Mouse (Mus musculus) monocyte, adult 59 days (primary cell): Measurements from ENCODE around the gene Rab24. TPM values are rescaled to one million over a fixed set of nuclear protein-coding genes. Genes with fewer than 3 reads are reported as not detected.

ENCODE experiments used
- total RNA-seq, 2 experiments: library from RNA; stranded (reverse); gene quantifications; one replicate each; pipeline ENCODE4 v1.2.4; 2023

Rab24 gene
- total RNA-seq: 10 to 100 TPM; 50.4 to 51.8 TPM

DNA sequence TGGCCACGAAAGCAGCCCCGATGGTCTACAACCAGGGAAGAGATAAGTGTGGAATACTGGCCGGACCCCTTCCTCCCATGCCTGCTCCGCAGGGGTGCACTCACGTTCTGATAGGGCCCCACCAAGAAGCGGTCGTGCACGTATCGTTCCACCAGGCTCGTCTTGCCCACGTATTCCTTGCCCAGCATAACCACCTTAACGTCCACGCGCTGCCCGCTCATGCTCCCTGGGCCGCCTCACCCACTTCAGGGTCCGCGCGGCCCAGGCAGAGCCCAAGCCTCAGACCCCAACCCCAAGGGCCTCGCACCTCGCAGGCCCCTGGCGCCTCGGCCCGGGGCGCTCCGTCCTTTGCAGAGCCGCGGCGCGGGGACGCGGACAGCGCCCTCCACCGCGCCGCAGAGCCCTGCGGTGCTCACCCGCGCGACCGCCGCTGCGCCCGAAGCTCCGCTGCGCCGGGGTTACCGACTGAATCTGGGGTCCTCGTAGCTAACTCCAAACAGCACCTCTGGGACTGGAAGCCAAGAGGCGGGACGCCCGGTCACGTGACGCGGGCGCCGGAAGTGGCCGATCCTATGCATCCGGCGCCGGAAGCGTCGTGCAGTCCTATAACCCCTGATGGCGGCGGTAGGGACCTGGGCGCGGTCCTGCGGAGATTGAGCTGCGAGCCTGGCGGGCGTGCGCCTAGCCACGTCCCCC is at the start of gene Rab24:
TSS of gene Rab24 (minus strand) at position 513 of the 696 bp plus-strand sequence.

DNA sequence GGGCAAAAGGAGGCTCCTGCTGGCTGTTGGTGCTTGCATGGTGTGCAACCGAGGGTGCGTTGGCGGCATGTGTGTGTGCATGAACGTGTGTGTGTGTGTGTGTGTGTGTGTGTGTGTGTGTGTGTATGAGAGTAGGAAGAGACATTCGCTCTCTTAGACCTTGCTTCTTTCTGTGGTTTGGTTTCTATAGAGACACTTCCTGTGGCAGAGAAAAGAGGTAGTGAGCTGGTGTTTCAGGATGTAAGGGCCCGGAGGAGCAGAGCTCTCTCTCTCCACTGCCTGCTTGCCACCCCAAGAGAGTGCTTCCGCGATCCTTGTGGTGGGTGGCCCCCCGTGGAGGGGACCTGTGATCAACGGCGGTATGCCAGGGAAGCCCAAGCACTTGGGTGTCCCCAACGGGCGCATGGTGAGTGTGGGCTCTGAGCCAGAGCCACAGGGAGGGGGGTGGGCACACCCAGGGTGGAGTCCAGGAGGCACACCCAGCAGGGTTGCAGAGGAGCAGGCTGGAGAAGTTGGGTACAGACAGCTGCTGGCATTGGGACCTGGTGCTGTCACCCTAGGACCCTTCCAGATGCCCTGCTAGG is 47.9 kb upstream of the Rab24 start, which contains the start of gene Rgs14:
TSS of gene Rgs14 (plus strand) at position 202 of the 584 bp plus-strand sequence.

GRCm38 (mm10) chr13:55362453-55363060 is 40.8 kb upstream of the Rab24 start, which contains the start of gene Lman2:
Lman2 (minus strand) TSS chr13:55362783.

GRCm38 (mm10) chr13:55329683-55330566 is 8.2 kb upstream of the Rab24 start, which contains the start of gene Mxd3:
Mxd3 (minus strand) TSS chr13:55329823.

GRCm38 (mm10) chr13:55319931-55320533 is 1.7 kb downstream of the Rab24 start, which contains the start of gene Prelid1:
Prelid1 (plus strand) TSS chr13:55320500.

Other genes starting within 250 kb of the Rab24 start
- 10 to 100 TPM; 61.1 to 61.5 TPM for gene Uimc1, start 221.6 kb downstream of the Rab24 start, total RNA-seq
- gene Zfp346, start 216.6 kb downstream of the Rab24 start, total RNA-seq: 10 to 100 TPM; 13.6 to 13.9 TPM
- gene Gm17617, start 188.4 kb downstream of the Rab24 start, total RNA-seq: not detected
- not detected for gene Fgfr4, start 169.3 kb downstream of the Rab24 start, total RNA-seq
- 100 to 1,000 TPM; 133 to 136 TPM for gene Nsd1, start 112.2 kb downstream of the Rab24 start, total RNA-seq
- 100 to 1,000 TPM; 150 to 169 TPM for gene Prelid1, start 1.4 kb downstream of the Rab24 start, total RNA-seq
- gene Mxd3, start 7.9 kb upstream of the Rab24 start, total RNA-seq: under 1 TPM; 0.36 to 0.52 TPM
- gene Lman2, start 40.8 kb upstream of the Rab24 start, total RNA-seq: 100 to 1,000 TPM; 116 to 125 TPM
- 10 to 100 TPM; 65.0 to 65.2 TPM for gene Rgs14, start 47.8 kb upstream of the Rab24 start, total RNA-seq
- gene Slc34a1, start 76.2 kb upstream of the Rab24 start, total RNA-seq: not detected
- not detected for gene Pfn3, start 93.3 kb upstream of the Rab24 start, total RNA-seq
- not detected for gene F12, start 104.8 kb upstream of the Rab24 start, total RNA-seq
- 100 to 1,000 TPM; 149 to 155 TPM for gene Grk6, start 123.1 kb upstream of the Rab24 start, total RNA-seq
- gene Prr7, start 142.3 kb upstream of the Rab24 start, total RNA-seq: 10 to 100 TPM in 1 of 2 experiments, 1 to 10 TPM in 1; 8.6 to 10.9 TPM
- gene Dbn1, start 166.2 kb upstream of the Rab24 start, total RNA-seq: 1 to 10 TPM in 1 of 2 experiments, under 1 TPM in 1; 0.71 to 1.3 TPM
- 10 to 100 TPM in 1 of 2 experiments, 1 to 10 TPM in 1; 6.9 to 10.9 TPM for gene Pdlim7, start 191.7 kb upstream of the Rab24 start, total RNA-seq
- gene Dok3, start 207.3 kb upstream of the Rab24 start, total RNA-seq: 100 to 1,000 TPM; 249 to 258 TPM
- gene Ddx41, start 214.7 kb upstream of the Rab24 start, total RNA-seq: 10 to 100 TPM; 59.0 to 60.2 TPM
- 100 to 1,000 TPM in 1 of 2 experiments, 10 to 100 TPM in 1; 90.5 to 104 TPM for gene Fam193b, start 249.2 kb upstream of the Rab24 start, total RNA-seq